Mouse (Mus musculus): ENCODE data around the gene Fam189a2. TPM values are rescaled to one million over a fixed set of nuclear protein-coding genes. Genes with fewer than 3 reads are reported as not detected.

Fam189a2 gene
- total RNA-seq, 1 experiment from 2014 or later: not detected

GRCm38 (mm10) chr19:23995766-23996399, 34.9 kb downstream of the Fam189a2 start:
- no peak for ATAC-seq (replicated peaks; ENCODE audit: insufficient number of reproducible peaks, low FRiP score, low TSS enrichment, poor library complexity, severe bottlenecking)

GRCm38 (mm10) chr19:23988166-23988565, 42.7 kb downstream of the Fam189a2 start:
- ATAC-seq (replicated peaks; ENCODE audit: insufficient number of reproducible peaks, low FRiP score, low TSS enrichment, poor library complexity, severe bottlenecking): no peak

GRCm38 (mm10) chr19:23987291-23987690, 43.5 kb downstream of the Fam189a2 start:
- ATAC-seq (replicated peaks; ENCODE audit: insufficient number of reproducible peaks, low FRiP score, low TSS enrichment, poor library complexity, severe bottlenecking): no peak

GRCm38 (mm10) chr19:23984186-23984585, 46.6 kb downstream of the Fam189a2 start:
- no peak for ATAC-seq (replicated peaks; ENCODE audit: insufficient number of reproducible peaks, low FRiP score, low TSS enrichment, poor library complexity, severe bottlenecking)

- no peak for ATAC-seq (replicated peaks; ENCODE audit: insufficient number of reproducible peaks, low FRiP score, low TSS enrichment, poor library complexity, severe bottlenecking)
Observed at GRCm38 (mm10) chr19:23980598-23980997, 50.2 kb downstream of the Fam189a2 start.

- ATAC-seq (replicated peaks; ENCODE audit: insufficient number of reproducible peaks, low FRiP score, low TSS enrichment, poor library complexity, severe bottlenecking): no peak
Observed at GRCm38 (mm10) chr19:23977901-23978443, 52.8 kb downstream of the Fam189a2 start.

GRCm38 (mm10) chr19:23972881-23973649, 57.8 kb downstream of the Fam189a2 start:
- ATAC-seq (replicated peaks; ENCODE audit: insufficient number of reproducible peaks, low FRiP score, low TSS enrichment, poor library complexity, severe bottlenecking): no peak

GRCm38 (mm10) chr19:23971391-23971790, 59.4 kb downstream of the Fam189a2 start:
- no peak for ATAC-seq (replicated peaks; ENCODE audit: insufficient number of reproducible peaks, low FRiP score, low TSS enrichment, poor library complexity, severe bottlenecking)

- ATAC-seq (replicated peaks; ENCODE audit: insufficient number of reproducible peaks, low FRiP score, low TSS enrichment, poor library complexity, severe bottlenecking): no peak
Observed at GRCm38 (mm10) chr19:23970374-23970773, 60.4 kb downstream of the Fam189a2 start.

- no peak for ATAC-seq (replicated peaks; ENCODE audit: insufficient number of reproducible peaks, low FRiP score, low TSS enrichment, poor library complexity, severe bottlenecking)
Observed at GRCm38 (mm10) chr19:23968862-23969225, 62.0 kb downstream of the Fam189a2 start.

GRCm38 (mm10) chr19:23968125-23968861, 62.5 kb downstream of the Fam189a2 start:
- no peak for ATAC-seq (replicated peaks; ENCODE audit: insufficient number of reproducible peaks, low FRiP score, low TSS enrichment, poor library complexity, severe bottlenecking)

GRCm38 (mm10) chr19:23967156-23967555, 63.7 kb downstream of the Fam189a2 start:
- no peak for ATAC-seq (replicated peaks; ENCODE audit: insufficient number of reproducible peaks, low FRiP score, low TSS enrichment, poor library complexity, severe bottlenecking)

- ATAC-seq (replicated peaks; ENCODE audit: insufficient number of reproducible peaks, low FRiP score, low TSS enrichment, poor library complexity, severe bottlenecking): no peak
Observed at GRCm38 (mm10) chr19:23966376-23966775, 64.4 kb downstream of the Fam189a2 start.

- ATAC-seq (replicated peaks; ENCODE audit: insufficient number of reproducible peaks, low FRiP score, low TSS enrichment, poor library complexity, severe bottlenecking): no peak
Observed at GRCm38 (mm10) chr19:23964401-23964910, 66.4 kb downstream of the Fam189a2 start.

GRCm38 (mm10) chr19:23961516-23961915, 69.3 kb downstream of the Fam189a2 start:
- no peak for ATAC-seq (replicated peaks; ENCODE audit: insufficient number of reproducible peaks, low FRiP score, low TSS enrichment, poor library complexity, severe bottlenecking)

GRCm38 (mm10) chr19:23960831-23961447, 69.9 kb downstream of the Fam189a2 start:
- ATAC-seq (replicated peaks; ENCODE audit: insufficient number of reproducible peaks, low FRiP score, low TSS enrichment, poor library complexity, severe bottlenecking): no peak

GRCm38 (mm10) chr19:23960275-23960674, 70.5 kb downstream of the Fam189a2 start:
- ATAC-seq (replicated peaks; ENCODE audit: insufficient number of reproducible peaks, low FRiP score, low TSS enrichment, poor library complexity, severe bottlenecking): no peak

- ATAC-seq (replicated peaks; ENCODE audit: insufficient number of reproducible peaks, low FRiP score, low TSS enrichment, poor library complexity, severe bottlenecking): no peak
Observed at GRCm38 (mm10) chr19:23959870-23960269, 70.9 kb downstream of the Fam189a2 start.

- no peak for ATAC-seq (replicated peaks; ENCODE audit: insufficient number of reproducible peaks, low FRiP score, low TSS enrichment, poor library complexity, severe bottlenecking)
Observed at GRCm38 (mm10) chr19:23958925-23959324, 71.9 kb downstream of the Fam189a2 start.
